Comparison of ENCODE assay signal across 9 mouse cellular contexts in the genomic region with DNA sequence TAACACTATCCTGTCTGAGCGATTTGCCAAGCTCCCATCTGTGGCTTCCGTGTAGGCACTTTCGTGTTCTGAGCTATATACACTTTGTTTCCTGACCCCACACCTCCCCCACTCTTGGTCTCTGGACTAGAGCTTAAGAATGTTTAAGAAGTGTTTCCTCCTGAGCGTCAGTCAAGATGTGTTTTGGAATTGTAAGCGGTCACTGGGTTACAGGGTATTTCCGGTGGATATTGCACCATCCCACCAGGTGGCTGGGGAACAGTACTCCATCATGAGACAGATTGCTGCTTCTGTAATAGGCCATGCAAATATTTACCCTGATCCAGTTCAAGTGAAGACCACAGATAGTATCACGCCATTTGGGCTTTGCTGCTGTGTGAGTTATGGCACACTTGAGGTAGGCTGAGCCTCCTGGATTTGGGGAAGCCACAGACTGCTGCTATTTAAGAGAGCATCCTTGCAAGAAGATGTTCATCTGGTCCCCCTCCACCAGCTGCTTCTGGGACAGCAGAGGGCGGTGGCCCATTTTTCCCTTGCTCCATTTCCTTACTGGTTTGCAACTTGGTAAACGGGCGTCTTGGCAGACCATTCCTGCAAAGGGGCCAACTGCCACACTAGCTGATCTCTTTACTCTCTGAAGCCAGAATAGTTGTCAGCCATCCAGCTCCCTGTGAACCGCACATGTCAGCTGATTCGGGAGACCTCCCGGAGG.
DNase-seq lines count a peak whose midpoint lies in the region; ATAC-seq and TF ChIP-seq lines count a peak whose summit lies in the region.
"Had no signal": no experiment of that assay in that cellular context is flagged by ENCODE, and none has a peak within 500 bp of the region (broad histone marks: within the 10 kb centered on the region; RNA-seq: fewer than 3 reads in every experiment).

No protein-coding gene starts in this region.

- ATAC-seq in forebrain, embryonic 13.5 days, result peak; percentile 38; the same call in 1 of the 2 replicates

- 64% methylated on average over 13 of the region's 13 CpGs for WGBS in forebrain, embryonic 13.5 days
- 85% methylated on average over 13 of the region's 13 CpGs for WGBS in forebrain, embryonic 10.5 days

- no peaks in the 10 kb centered on the region for H3K27me3 ChIP-seq in forebrain, embryonic 13.5 days
- no peaks in the 10 kb centered on the region for H3K27me3 ChIP-seq in forebrain, embryonic 10.5 days (ENCODE audit: poor library complexity, severe bottlenecking)
- H3K27me3 ChIP-seq: midbrain, embryonic 12.5 days had no signal

- no peak for DNase-seq in forebrain, embryonic 10.5 days (ENCODE audit: extremely low spot score, low spot score)
- peak; percentile 64 for DNase-seq in adipocyte (ENCODE audit: low spot score)
- peak; percentile 83 for DNase-seq in gastrocnemius, adult 18-20 months (ENCODE audit: low spot score)
- DNase-seq in layer of hippocampus, adult 2 months (ENCODE audit: low spot score in 2 of 2), result peak; percentile 33 to 53
- peak; percentile 32 to 59 for DNase-seq in right cerebral cortex, postnatal 36 days (ENCODE audit: low spot score in 2 of 2)
- DNase-seq in kidney, adult 11 months, result no peak
- no peak for DNase-seq in adrenal gland, adult 18-20 months (ENCODE audit: low spot score in 2 of 2)

- H3K36me3 ChIP-seq in forebrain, embryonic 13.5 days (ENCODE audit: poor library complexity, severe bottlenecking), result no peaks in the 10 kb centered on the region
- H3K36me3 ChIP-seq in forebrain, embryonic 10.5 days (replicated peaks), result no peaks in the 10 kb centered on the region
- H3K36me3 ChIP-seq: midbrain, embryonic 12.5 days had no signal

- TF ChIP-seq CTCF in layer of hippocampus, adult 2 months (conservative IDR thresholded peaks at IDR 0.05), result no peak; the same call in 1 of the 2 replicates

- H3K4me1 ChIP-seq in forebrain, embryonic 13.5 days, result peaks cover 21% of the 10 kb centered on the region
- H3K4me1 ChIP-seq in forebrain, embryonic 10.5 days, result peaks cover 22% of the 10 kb centered on the region

- peak overlapping the region; percentile 36; the same call in 1 of the 2 replicates for H3K27ac ChIP-seq in forebrain, embryonic 13.5 days
- no peak overlapping the region for H3K27ac ChIP-seq in forebrain, embryonic 10.5 days
- H3K27ac ChIP-seq in layer of hippocampus, adult 2 months, result peak overlapping the region; percentile 23
- H3K27ac ChIP-seq: midbrain, embryonic 12.5 days had no signal

- no peak overlapping the region for H3K4me2 ChIP-seq in forebrain, embryonic 13.5 days
- H3K4me2 ChIP-seq: midbrain, embryonic 12.5 days had no signal

- no peak overlapping the region for H3K9ac ChIP-seq in forebrain, embryonic 13.5 days
- H3K9ac ChIP-seq: midbrain, embryonic 12.5 days had no signal

- no peak overlapping the region for H3K4me3 ChIP-seq in forebrain, embryonic 13.5 days
- no peak overlapping the region for H3K4me3 ChIP-seq in forebrain, embryonic 10.5 days
- H3K4me3 ChIP-seq in layer of hippocampus, adult 2 months, result no peak overlapping the region
- H3K4me3 ChIP-seq: midbrain, embryonic 12.5 days had no signal

- no peaks in the 10 kb centered on the region for H3K9me3 ChIP-seq in forebrain, embryonic 13.5 days (replicated peaks)
- no peaks in the 10 kb centered on the region for H3K9me3 ChIP-seq in forebrain, embryonic 10.5 days
- H3K9me3 ChIP-seq: midbrain, embryonic 12.5 days had no signal

Comparison
In these comparisons a context has a peak if more than half of its experiments do, and no peak if none do; other contexts are left out.
1. DNase-seq: peak in adipocyte (single experiment), gastrocnemius, adult 18-20 months (single experiment), layer of hippocampus, adult 2 months (2 of 2) and right cerebral cortex, postnatal 36 days (2 of 2); none in forebrain, embryonic 10.5 days (single experiment), kidney, adult 11 months (single experiment) and adrenal gland, adult 18-20 months (0 of 2).